Mouse (Mus musculus) embryonic fibroblast, embryonic 13.5 days (primary cell): ENCODE data around the gene Gm10320.

ENCODE experiments used
- CTCF ChIP-seq: IDR thresholded peaks from 2 replicates; pipeline ENCODE4 v1.5.1; 2011; ENCODE audit warnings: mild to moderate bottlenecking, control low read depth, low read length, moderate library complexity, borderline replicate concordance; ENCODE audit not compliant: insufficient read depth
- POLR2A ChIP-seq: IDR thresholded peaks from 2 replicates; pipeline ENCODE4 v1.6.1; 2011; ENCODE audit warnings: low read depth, mild to moderate bottlenecking, control low read depth, low read length, moderate library complexity

DNA sequence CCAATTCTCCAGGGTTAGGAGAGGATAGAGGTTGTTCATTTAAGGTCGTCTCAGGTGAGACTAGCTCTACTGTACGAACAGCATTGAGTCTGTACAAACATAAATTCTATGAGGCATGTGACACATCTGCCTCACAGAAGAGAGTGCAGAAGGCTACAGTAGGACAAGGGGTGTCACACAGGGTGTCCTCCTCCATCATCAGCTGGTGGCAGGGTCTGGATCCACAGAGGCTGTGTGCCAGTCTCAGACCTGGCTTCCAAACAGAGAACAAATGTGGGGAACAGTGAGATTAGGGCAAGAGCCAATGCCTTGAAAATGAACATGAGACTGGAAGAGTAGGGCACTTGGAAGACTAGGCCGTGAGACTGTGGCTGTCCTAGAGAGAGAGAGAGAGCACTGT lies 48.4 kb upstream of the Gm10320 start:
- no peak for TF ChIP-seq POLR2A
- TF ChIP-seq CTCF, result no peak
